Mouse (Mus musculus) brain, embryonic 14.5 days (tissue): ENCODE measurements around the gene Pcdh17.

ENCODE experiments used
- CTCF ChIP-seq: fragments of 200-500 bp; IDR thresholded peaks from 2 replicates; pipeline ENCODE4 v1.5.1; 2012; ENCODE audit warnings: inconsistent platforms, mild to moderate bottlenecking, moderate library complexity, borderline replicate concordance; ENCODE audit not compliant: insufficient read depth, insufficient read length; ENCODE audit errors: extremely low read depth
- POLR2A ChIP-seq: fragments of 200-500 bp; IDR thresholded peaks from 2 replicates; pipeline ENCODE4 v1.6.1; 2012; ENCODE audit warnings: mild to moderate bottlenecking, inconsistent platforms, borderline replicate concordance; ENCODE audit not compliant: poor library complexity, insufficient read depth, insufficient read length, severe bottlenecking; ENCODE audit errors: extremely low read depth

DNA sequence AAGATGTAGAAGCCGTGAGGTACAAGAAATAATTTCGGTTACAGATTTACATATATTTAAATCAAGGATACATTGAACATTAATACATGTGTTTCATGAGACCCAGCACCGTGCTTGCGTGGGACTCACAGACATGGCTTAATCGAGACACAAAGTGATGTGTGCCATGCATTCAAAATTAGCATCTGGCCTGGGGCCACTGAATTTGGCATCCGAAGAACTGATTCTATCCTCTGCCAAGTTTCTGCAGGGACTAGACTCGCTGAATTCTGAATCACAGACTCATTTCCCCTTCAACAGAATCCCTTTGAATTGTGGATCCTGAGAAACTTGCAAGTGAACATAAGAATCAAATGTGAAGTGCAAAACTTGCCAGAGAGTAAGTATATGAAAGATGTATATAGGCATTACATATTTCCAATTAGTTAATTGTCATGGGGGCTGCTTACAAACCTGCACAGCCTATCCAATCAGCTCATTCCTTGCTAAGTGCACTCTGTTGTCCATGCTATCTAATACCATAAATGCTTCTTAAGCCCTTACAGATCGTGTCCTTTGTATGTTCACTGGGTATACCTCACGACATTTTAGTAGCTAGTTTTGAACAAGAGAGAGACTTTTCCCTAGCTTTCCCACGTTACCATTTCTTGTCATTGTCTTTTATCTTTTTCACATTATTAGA is 104.3 kb downstream of the Pcdh17 start:
- TF ChIP-seq CTCF (no peak), POLR2A (no peak)
